Mouse (Mus musculus) intestine, embryonic 15.5 days (tissue): ENCODE results near the gene Igsf3. TPM values are rescaled to one million over a fixed set of nuclear protein-coding genes. Genes with fewer than 3 reads are reported as not detected.

Experiments used
- ATAC-seq: fragments of 200-750 bp; cut with Nextera tagmentation; 2 replicates; pipeline ENCODE4 v1.8.0; 2017; ENCODE audit warnings: moderate TSS enrichment, moderate library complexity
- H3K27ac ChIP-seq: fragments of 300-500 bp; sonication (generic); 2 replicates; pipeline ENCODE4 v1.5.1; 2015; ENCODE audit warnings: mild to moderate bottlenecking, inconsistent platforms
- H3K27me3 ChIP-seq: fragments of 300-500 bp; sonication (generic); replicated peaks from 2 replicates; pipeline ENCODE4 v1.6.1; 2015; ENCODE audit warnings: inconsistent platforms
- H3K36me3 ChIP-seq: fragments of 300-500 bp; sonication (generic); 2 replicates; pipeline ENCODE4 v1.6.1; 2015; ENCODE audit warnings: inconsistent platforms
- H3K4me1 ChIP-seq: fragments of 300-500 bp; sonication (generic); replicated peaks from 2 replicates; pipeline ENCODE4 v1.6.1; 2015; ENCODE audit warnings: inconsistent platforms
- H3K4me2 ChIP-seq: fragments of 300-500 bp; sonication (generic); replicated peaks from 2 replicates; pipeline ENCODE4 v1.6.1; 2015; ENCODE audit warnings: mild to moderate bottlenecking, inconsistent platforms
- H3K4me3 ChIP-seq: fragments of 300-500 bp; sonication (generic); replicated peaks from 2 replicates; pipeline ENCODE4 v1.5.1; 2015; ENCODE audit warnings: inconsistent platforms
- H3K9ac ChIP-seq: fragments of 300-500 bp; sonication (generic); 2 replicates; pipeline ENCODE4 v1.6.1; 2015; ENCODE audit warnings: inconsistent platforms
- H3K9me3 ChIP-seq: fragments of 300-500 bp; sonication (generic); 2 replicates; pipeline ENCODE4 v1.6.1; 2016; ENCODE audit warnings: inconsistent platforms
- WGBS: fragments of 180-500 bp; shearing (Covaris S2); methylation state at CpG from one replicate; pipeline ENCODE4 v1.1.7; 2015; 5-methylcytosine and 5-hydroxymethylcytosine counted together
- polyA plus RNA-seq: library from polyadenylated mRNA; unstranded; fragments of >200 nt; fragmentation: Nextera tagmentation; extraction: Ambion mirVana; gene quantifications from 2 replicates; pipeline ENCODE4 v1.2.1, GENCODE M21; 2015

Gene Igsf3
- polyA plus RNA-seq, 1 experiment from 2014 or later: 22.4 TPM

- Histone ChIP-seq H3K9ac (no peak overlapping the region), H3K27me3 (no peaks in the 10 kb centered on the region), H3K27ac (no peak overlapping the region), H3K4me3 (no peak overlapping the region), H3K4me1 (no peaks in the 10 kb centered on the region), H3K4me2 (no peak overlapping the region), H3K9me3 (no peaks in the 10 kb centered on the region), H3K36me3 (no peaks in the 10 kb centered on the region)
- 68% methylated on average over 3 of the region's 3 CpGs for WGBS
- no peak for ATAC-seq
Measured at GRCm38 (mm10) chr3:101483256-101483983, 106.5 kb downstream of the Igsf3 start.

GRCm38 (mm10) chr3:101486054-101486765 is 109.3 kb downstream of the Igsf3 start:
- ATAC-seq: no peak
- Histone ChIP-seq H3K9me3 (no peaks in the 10 kb centered on the region), H3K4me3 (no peak overlapping the region), H3K27me3 (no peaks in the 10 kb centered on the region), H3K4me2 (no peak overlapping the region), H3K27ac (no peak overlapping the region), H3K4me1 (no peaks in the 10 kb centered on the region), H3K36me3 (no peaks in the 10 kb centered on the region), H3K9ac (no peak overlapping the region)
- 48% methylated on average over 4 of the region's 4 CpGs for WGBS

DNA sequence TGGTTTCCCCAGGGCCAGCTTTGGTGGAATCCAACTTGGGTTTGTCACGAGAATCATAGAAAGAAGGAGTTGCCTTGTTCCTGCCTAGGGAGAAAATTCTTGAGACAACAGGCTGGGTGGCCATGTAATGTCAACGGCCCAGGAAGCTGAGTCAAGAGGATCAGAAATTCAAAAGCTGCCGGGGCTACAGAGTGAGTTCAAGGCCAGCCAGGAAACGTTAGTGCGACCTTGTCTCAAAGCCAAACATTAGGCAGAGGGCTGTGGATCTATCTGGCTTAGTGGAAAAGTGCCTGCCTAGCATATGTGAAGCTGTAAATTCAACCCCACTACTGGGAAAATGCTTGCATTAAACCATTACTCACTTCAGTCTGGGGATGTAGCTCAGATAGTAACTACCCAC is 110.6 kb downstream of the Igsf3 start:
- no peak overlapping the region for H3K4me2 ChIP-seq
- H3K27me3 ChIP-seq: no peaks in the 10 kb centered on the region
- no peak for ATAC-seq
- no peak overlapping the region for H3K9ac ChIP-seq
- H3K4me1 ChIP-seq: no peaks in the 10 kb centered on the region
- H3K36me3 ChIP-seq: no peaks in the 10 kb centered on the region
- H3K27ac ChIP-seq: no peak overlapping the region
- no peak overlapping the region for H3K4me3 ChIP-seq
- H3K9me3 ChIP-seq: no peaks in the 10 kb centered on the region
- WGBS: 72% methylated on average over 5 of the region's 5 CpGs

DNA sequence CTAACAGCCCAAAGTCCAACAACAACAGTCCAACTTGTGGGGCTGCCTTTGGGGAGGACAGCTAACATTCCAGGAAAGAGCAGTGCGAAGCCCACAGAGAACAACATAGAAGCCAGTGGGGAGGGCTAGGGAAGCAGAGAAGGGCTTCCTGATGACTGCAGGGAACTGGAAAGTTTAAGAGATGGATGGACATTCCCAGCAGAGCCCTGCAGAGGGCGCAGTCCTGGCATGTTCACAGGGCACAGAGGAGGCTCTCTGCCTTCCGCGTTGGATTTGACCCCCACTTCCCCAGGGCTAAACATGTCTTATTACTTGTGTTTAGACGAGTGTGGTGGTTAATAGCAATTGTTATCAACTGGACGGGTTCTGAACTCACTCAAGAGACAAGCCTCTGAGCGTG is 111.3 kb downstream of the Igsf3 start:
- no peak for ATAC-seq
- Histone ChIP-seq H3K9ac (no peak overlapping the region), H3K4me1 (no peaks in the 10 kb centered on the region), H3K4me2 (no peak overlapping the region), H3K9me3 (no peaks in the 10 kb centered on the region), H3K27ac (no peak overlapping the region), H3K36me3 (no peaks in the 10 kb centered on the region), H3K4me3 (no peak overlapping the region), H3K27me3 (no peaks in the 10 kb centered on the region)
- WGBS: 79% methylated on average over 7 of the region's 7 CpGs

DNA sequence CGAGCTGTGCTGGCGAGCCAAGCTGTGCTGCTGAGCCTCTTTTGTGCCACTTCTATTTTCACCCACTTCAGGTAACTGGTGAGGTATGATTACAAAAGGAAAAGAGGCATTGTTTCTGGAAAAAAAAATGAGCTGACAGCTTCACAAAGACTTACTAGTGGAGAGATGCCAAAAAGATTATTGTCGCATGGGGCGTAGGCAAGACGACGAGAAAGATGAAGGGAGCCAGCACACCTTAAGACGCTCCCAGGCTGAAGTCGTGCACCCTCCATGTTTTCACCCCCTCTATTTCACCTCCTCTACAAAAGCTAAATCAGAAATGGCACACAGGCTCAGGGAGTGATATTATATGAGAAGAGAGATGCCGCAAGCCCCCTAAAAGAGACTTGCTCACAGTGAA is 113.6 kb downstream of the Igsf3 start:
- WGBS: 86% methylated on average over 9 of the region's 9 CpGs

DNA sequence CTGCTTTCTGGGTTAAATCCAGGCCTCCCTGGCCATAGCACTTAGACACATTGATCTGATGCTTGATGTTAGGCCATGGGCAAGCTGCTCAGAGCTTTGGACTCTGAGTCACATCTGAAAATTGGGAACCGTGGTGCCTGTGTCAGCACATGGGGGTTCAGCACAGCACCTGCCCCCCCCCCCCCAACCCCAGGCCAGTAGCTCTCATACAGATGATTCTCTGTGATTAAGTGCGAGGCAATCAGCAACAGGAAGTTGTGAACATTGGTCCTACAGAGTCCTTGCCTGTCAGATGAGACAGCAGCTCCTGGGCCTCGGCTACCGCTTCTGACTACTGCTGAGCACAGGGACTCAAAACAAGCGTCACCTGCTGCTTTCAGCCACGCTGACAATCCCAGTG is 116.0 kb downstream of the Igsf3 start:
- H3K27me3 ChIP-seq: no peaks in the 10 kb centered on the region
- ATAC-seq: no peak
- H3K36me3 ChIP-seq: no peaks in the 10 kb centered on the region
- H3K9ac ChIP-seq: no peak overlapping the region
- no peak overlapping the region for H3K4me2 ChIP-seq
- no peak overlapping the region for H3K4me3 ChIP-seq
- no peaks in the 10 kb centered on the region for H3K9me3 ChIP-seq
- peaks cover 7% of the 10 kb centered on the region; the same call in 1 of the 2 replicates for H3K4me1 ChIP-seq
- H3K27ac ChIP-seq: no peak overlapping the region
- WGBS: 75% methylated on average over 6 of the region's 6 CpGs

More for the DNA sequence above, 113.6 kb downstream of the Igsf3 start:
- ATAC-seq: no peak
- no peaks in the 10 kb centered on the region for H3K27me3 ChIP-seq
- H3K4me3 ChIP-seq: no peak overlapping the region
- H3K4me1 ChIP-seq: 0 out of 2 replicates have a peak, but pooled peaks cover 3% of the 10 kb centered on the region
- no peak overlapping the region for H3K4me2 ChIP-seq
- H3K27ac ChIP-seq: no peak overlapping the region
- no peaks in the 10 kb centered on the region for H3K9me3 ChIP-seq
- no peaks in the 10 kb centered on the region for H3K36me3 ChIP-seq
- H3K9ac ChIP-seq: no peak overlapping the region

- Histone ChIP-seq H3K27ac (no peak overlapping the region), H3K4me2 (peak overlapping the region; percentile 32), H3K27me3 (no peaks in the 10 kb centered on the region), H3K4me3 (no peak overlapping the region), H3K36me3 (no peaks in the 10 kb centered on the region), H3K9ac (no peak overlapping the region), H3K4me1 (peaks cover 7% of the 10 kb centered on the region; the same call in 1 of the 2 replicates), H3K9me3 (no peaks in the 10 kb centered on the region)
- ATAC-seq: peak; percentile 87
- 36% methylated on average over 10 of the region's 10 CpGs for WGBS
Measured at GRCm38 (mm10) chr3:101493937-101494459, 117.1 kb downstream of the Igsf3 start.

GRCm38 (mm10) chr3:101497432-101498030 is 120.6 kb downstream of the Igsf3 start:
- ATAC-seq: no peak
- Histone ChIP-seq H3K36me3 (no peaks in the 10 kb centered on the region), H3K27ac (no peak overlapping the region), H3K9me3 (no peaks in the 10 kb centered on the region), H3K27me3 (no peaks in the 10 kb centered on the region), H3K4me2 (no peak overlapping the region), H3K9ac (no peak overlapping the region), H3K4me1 (peaks cover 16% of the 10 kb centered on the region), H3K4me3 (no peak overlapping the region)
- WGBS: 89% methylated on average over 10 of the region's 10 CpGs

DNA sequence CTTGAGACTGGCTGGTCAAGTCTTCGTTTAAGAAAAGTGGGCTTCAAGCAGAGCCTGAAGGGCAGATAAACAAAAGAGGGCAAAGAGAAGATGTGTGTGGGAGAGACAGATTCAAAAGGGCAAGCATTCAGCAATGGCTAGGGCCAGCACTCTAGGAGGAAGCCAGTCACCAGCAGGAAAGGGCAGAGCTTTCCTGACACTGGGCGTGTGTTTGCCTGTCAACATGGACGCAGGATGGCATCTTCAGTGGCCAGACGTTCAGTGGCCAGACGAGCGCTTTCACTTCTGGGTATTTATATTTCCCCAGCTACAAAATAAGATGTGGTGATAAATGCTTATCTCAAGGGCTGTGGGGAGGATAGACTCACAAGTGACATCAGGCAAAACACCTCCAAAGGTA is 123.0 kb downstream of the Igsf3 start:
- H3K27ac ChIP-seq: no peak overlapping the region
- no peak for ATAC-seq
- 64% methylated on average over 6 of the region's 6 CpGs for WGBS
- H3K4me2 ChIP-seq: no peak overlapping the region
- H3K4me3 ChIP-seq: no peak overlapping the region
- no peaks in the 10 kb centered on the region for H3K9me3 ChIP-seq
- no peaks in the 10 kb centered on the region for H3K36me3 ChIP-seq
- no peaks in the 10 kb centered on the region for H3K27me3 ChIP-seq
- H3K9ac ChIP-seq: no peak overlapping the region
- H3K4me1 ChIP-seq: peaks cover 15% of the 10 kb centered on the region

DNA sequence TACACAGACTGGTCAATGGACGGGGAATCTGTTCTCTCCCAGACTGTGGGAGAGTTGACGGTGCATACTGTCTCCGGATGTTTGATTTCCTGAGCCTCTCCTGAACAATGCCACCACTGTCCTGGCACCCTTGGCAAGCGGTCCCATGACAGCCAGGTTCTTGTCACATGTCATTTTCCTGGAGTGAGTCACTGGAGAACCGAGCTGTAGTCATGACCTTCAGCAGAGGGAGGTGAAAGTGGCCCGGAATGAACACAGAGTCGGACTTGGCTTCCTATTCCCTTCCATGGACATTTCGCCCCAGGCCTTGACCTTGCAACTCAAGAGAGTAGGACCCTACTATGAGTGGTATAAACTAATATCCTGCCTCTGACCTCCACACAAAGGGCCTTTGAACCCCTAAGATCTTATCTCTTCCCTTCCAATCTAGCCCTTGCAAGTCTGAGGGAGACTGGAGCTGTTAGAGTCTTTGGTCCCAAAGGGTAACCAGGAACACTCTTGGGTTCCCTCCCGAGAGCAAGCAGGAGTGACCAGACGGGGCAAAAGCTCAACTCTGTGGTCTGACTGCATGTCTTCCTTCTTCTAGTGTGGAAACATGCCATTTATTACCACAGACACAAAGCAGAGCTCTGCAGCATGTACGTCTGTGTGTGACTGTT is 123.6 kb downstream of the Igsf3 start:
- Histone ChIP-seq H3K4me3 (no peak overlapping the region), H3K4me1 (peaks cover 15% of the 10 kb centered on the region), H3K27me3 (no peaks in the 10 kb centered on the region), H3K9ac (no peak overlapping the region), H3K4me2 (no peak overlapping the region), H3K36me3 (no peaks in the 10 kb centered on the region), H3K27ac (no peak overlapping the region), H3K9me3 (no peaks in the 10 kb centered on the region)
- WGBS: 58% methylated on average over 11 of the region's 11 CpGs
- peak; percentile 60 for ATAC-seq

DNA sequence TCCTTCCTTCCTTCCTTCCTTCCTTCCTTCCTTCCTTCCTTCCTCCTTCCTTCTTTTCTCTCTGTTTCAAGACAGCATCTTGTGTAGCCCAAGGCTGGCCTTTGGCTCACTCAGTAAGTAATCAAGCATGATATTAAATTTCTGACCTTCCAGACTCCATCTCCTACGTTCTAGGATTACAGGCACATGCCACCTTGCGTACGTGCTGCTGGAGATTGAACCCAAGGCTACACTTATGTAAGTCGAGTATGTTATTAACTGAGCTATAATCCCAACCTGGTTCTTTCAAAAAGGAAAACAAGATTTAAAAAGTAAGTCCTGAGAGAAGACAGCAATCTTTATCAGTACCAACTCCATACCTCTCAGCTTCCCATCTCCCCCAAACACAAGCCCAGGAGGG is 124.7 kb downstream of the Igsf3 start:
- Histone ChIP-seq H3K4me1 (peaks cover 22% of the 10 kb centered on the region), H3K9ac (no peak overlapping the region), H3K36me3 (no peaks in the 10 kb centered on the region), H3K4me3 (no peak overlapping the region), H3K9me3 (no peaks in the 10 kb centered on the region), H3K27me3 (no peaks in the 10 kb centered on the region), H3K27ac (no peak overlapping the region), H3K4me2 (no peak overlapping the region)
- ATAC-seq: no peak
- WGBS: 76% methylated on average over 4 of the region's 4 CpGs
